Mouse (Mus musculus) liver, embryonic 14.5 days (tissue): Measurements from ENCODE around the gene Tmem229a. TPM values are rescaled to one million over a fixed set of nuclear protein-coding genes. Genes with fewer than 3 reads are reported as not detected.

ENCODE experiments used
- ATAC-seq: fragments of 200-750 bp; cut with Nextera tagmentation; 2 replicates; pipeline ENCODE4 v1.8.0; 2017; ENCODE audit warnings: moderate number of reproducible peaks, mild to moderate bottlenecking, moderate library complexity; ENCODE audit not compliant: insufficient read depth
- DNase-seq, 3 experiments: peaks; one replicate each; pipeline ENCODE4 v3.0.0-alpha.2; 2012 to 2013; ENCODE audit warnings: low read depth in 3 of 3, low spot score in 3 of 3
- H3K27ac ChIP-seq: fragments of 300-500 bp; sonication (generic); 2 replicates; pipeline ENCODE4 v1.5.1; 2014; ENCODE audit warnings: moderate library complexity, mild to moderate bottlenecking, control low read depth, inconsistent platforms
- H3K27me3 ChIP-seq: fragments of 300-500 bp; sonication (generic); 2 replicates; pipeline ENCODE4 v1.6.1; 2014; ENCODE audit warnings: mild to moderate bottlenecking, low read length, moderate library complexity; ENCODE audit not compliant: control insufficient read depth, insufficient read depth
- H3K36me3 ChIP-seq: fragments of 300-500 bp; sonication (generic); replicated peaks from 2 replicates; pipeline ENCODE4 v1.6.1; 2014; ENCODE audit warnings: low read depth; ENCODE audit not compliant: control insufficient read depth, insufficient read depth
- H3K4me1 ChIP-seq, 2 experiments: fragments of 200-500 bp in 1 of 2; fragments of 300-500 bp in 1 of 2; sonication (generic) in 1 of 2; replicated peaks; 2 replicates each; pipeline ENCODE4 v1.6.1; 2012 to 2014; ENCODE audit warnings: antibody characterized with exemption in 1 of 2, inconsistent platforms in 1 of 2, low read length in 1 of 2; ENCODE audit not compliant: control insufficient read depth in 2 of 2, insufficient read depth in 2 of 2
- H3K4me2 ChIP-seq: fragments of 300-500 bp; sonication (generic); 2 replicates; pipeline ENCODE4 v1.6.1; 2014; ENCODE audit warnings: low read depth, mild to moderate bottlenecking, control low read depth, moderate library complexity
- H3K4me3 ChIP-seq, 2 experiments: fragments of 200-500 bp in 1 of 2; fragments of 300-500 bp in 1 of 2; sonication (generic) in 1 of 2; 2 replicates each; pipeline ENCODE4 v1.5.1; 2012 to 2014; ENCODE audit warnings: low read depth in 2 of 2, low read length in 2 of 2, mild to moderate bottlenecking in 2 of 2, control low read depth in 1 of 2, inconsistent platforms in 1 of 2, moderate library complexity in 1 of 2; ENCODE audit not compliant: insufficient read depth in 1 of 2
- H3K9ac ChIP-seq: fragments of 300-500 bp; sonication (generic); replicated peaks from 2 replicates; pipeline ENCODE4 v1.6.1; 2014; ENCODE audit warnings: mild to moderate bottlenecking, control low read depth, moderate library complexity
- H3K9me3 ChIP-seq: fragments of 300-500 bp; sonication (generic); 2 replicates; pipeline ENCODE4 v1.6.1; 2016; ENCODE audit warnings: low read length, mixed read lengths; ENCODE audit not compliant: control insufficient read depth
- CTCF ChIP-seq: IDR thresholded peaks from 2 replicates; pipeline ENCODE4 v1.5.1; 2016; ENCODE audit warnings: antibody characterized with exemption, low read depth, control low read depth
- EP300 ChIP-seq: IDR thresholded peaks from 2 replicates; pipeline ENCODE4 v1.6.1; 2016; ENCODE audit warnings: antibody characterized with exemption, low read depth
- WGBS: fragments of 180-500 bp; shearing (Covaris S2); extraction: QIAGEN DNeasy Blood & Tissue Kit; methylation state at CpG from one replicate; pipeline ENCODE4 v1.1.7; 2014; ENCODE audit not compliant: insufficient replicate concordance; 5-methylcytosine and 5-hydroxymethylcytosine counted together
- polyA plus RNA-seq, 2 experiments: library from polyadenylated mRNA; depleted of rRNA in 1 of 2; stranded (reverse) in 1 of 2; unstranded in 1 of 2; fragments of >200 nt; fragmentation: Nextera tagmentation in 1 of 2; extraction: Ambion mirVana in 1 of 2; gene quantifications; 2 replicates each; pipeline versions ENCODE4 v1.2.1 to v1.2.3; 2012 to 2014

Gene Tmem229a
- polyA plus RNA-seq, 2 experiments: 0.10 TPM

DNA sequence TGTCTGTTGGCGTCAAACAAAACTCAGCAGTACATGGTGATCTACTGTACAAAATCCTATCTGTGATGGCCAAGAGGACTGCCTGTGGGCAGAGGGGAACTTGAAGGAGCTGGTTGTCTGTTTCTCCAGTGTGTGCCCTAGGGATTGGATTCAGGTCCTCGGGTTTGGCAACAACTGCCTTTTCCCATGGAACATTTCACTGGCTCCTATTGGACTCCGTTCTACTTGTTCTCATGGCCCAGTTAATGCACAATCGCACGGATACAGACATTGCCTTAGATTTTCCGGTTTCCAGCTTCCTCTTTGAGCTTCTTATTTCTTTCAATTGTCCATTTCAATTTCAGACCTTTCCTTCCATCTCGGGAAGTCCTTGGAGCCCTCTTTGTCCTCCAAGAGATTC, 11.6 kb upstream of the Tmem229a start:
- H3K9me3 ChIP-seq: no peaks in the 10 kb centered on the region
- H3K4me1 ChIP-seq: no peaks in the 10 kb centered on the region
- no peaks in the 10 kb centered on the region for H3K36me3 ChIP-seq
- no peak overlapping the region for H3K9ac ChIP-seq
- no peak overlapping the region for H3K4me3 ChIP-seq
- H3K27me3 ChIP-seq: no peaks in the 10 kb centered on the region
- no peak overlapping the region for H3K4me2 ChIP-seq
- no peak for DNase-seq
- WGBS: 60% methylated on average over 7 of the region's 7 CpGs
- ATAC-seq: no peak
- TF ChIP-seq CTCF (no peak), EP300 (no peak)
- H3K27ac ChIP-seq: no peak overlapping the region

DNA sequence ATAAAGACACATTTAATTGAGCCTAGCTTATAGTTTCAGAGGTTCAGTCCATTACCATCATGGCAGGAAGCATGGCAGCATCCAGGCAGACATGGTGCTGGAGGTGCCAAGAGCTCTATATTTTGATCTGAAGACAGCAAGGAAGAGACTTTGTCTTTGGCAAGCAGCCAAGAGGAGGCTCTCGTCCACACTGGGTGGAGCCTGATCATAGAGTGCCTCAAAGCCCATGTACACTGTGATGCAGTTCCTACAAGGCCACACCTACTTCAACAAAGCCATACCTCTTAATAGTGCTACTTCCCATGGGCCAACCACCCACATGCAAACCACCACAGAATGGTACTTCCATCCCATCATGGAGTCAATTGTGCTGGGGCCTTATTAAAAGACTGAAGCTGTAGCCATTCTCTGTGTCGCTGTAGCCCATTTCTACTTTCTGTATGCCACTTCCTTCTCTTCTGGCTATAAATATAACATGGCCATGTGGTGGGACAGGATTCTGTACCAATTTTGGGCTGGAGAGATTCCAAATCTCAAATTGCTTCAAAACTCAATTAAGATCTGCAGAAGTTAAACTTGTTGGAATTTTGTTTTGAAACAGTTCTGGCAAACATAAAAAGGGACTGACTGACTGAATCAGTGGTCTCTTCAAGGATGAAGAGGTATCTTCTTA, 10.0 kb upstream of the Tmem229a start:
- Histone ChIP-seq H3K27me3 (no peaks in the 10 kb centered on the region), H3K36me3 (no peaks in the 10 kb centered on the region), H3K4me2 (no peak overlapping the region), H3K4me1 (no peaks in the 10 kb centered on the region), H3K4me3 (no peak overlapping the region), H3K9me3 (no peaks in the 10 kb centered on the region), H3K9ac (no peak overlapping the region), H3K27ac (no peak overlapping the region)
- DNase-seq: no peak
- ATAC-seq: no peak
- TF ChIP-seq CTCF (no peak), EP300 (no peak)
- WGBS: 52% methylated on average over 2 of the region's 2 CpGs

GRCm38 (mm10) chr6:24963754-24964153, 7.7 kb upstream of the Tmem229a start:
- DNase-seq (no peak), ATAC-seq (no peak)
- TF ChIP-seq CTCF: no peak
- no peak for TF ChIP-seq EP300
- Histone ChIP-seq H3K27me3 (no peaks in the 10 kb centered on the region), H3K9me3 (no peaks in the 10 kb centered on the region), H3K4me2 (no peak overlapping the region), H3K4me3 (no peak overlapping the region), H3K36me3 (no peaks in the 10 kb centered on the region), H3K4me1 (no peaks in the 10 kb centered on the region), H3K27ac (no peak overlapping the region), H3K9ac (no peak overlapping the region)
- WGBS: 53% methylated on average over 5 of the region's 5 CpGs

DNA sequence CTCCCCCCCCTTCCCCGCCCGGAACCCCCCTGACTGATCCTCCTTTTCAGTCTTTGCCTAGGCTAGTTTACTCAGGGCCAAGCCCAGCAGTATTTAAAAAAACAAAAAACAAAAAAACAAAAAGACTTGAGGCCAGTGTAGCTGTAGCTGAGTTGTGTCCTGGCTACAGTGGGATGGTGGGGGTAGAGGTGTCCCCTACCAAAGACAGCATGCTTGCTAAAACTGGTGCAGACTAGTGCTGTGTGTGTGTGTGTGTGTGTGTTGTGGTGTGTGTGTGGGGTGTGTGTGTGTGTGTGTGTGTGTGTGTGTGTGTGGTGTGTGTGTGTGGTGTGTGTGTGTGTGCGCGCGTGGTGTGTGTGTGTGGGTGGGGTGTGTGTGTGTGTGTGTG, 483 bp upstream of the Tmem229a start:
- no peak overlapping the region for H3K4me2 ChIP-seq
- peaks cover 25% of the 10 kb centered on the region for H3K27me3 ChIP-seq
- H3K4me1 ChIP-seq: no peaks in the 10 kb centered on the region
- 32% methylated on average over 5 of the region's 5 CpGs for WGBS
- ATAC-seq: no peak
- H3K4me3 ChIP-seq: no peak overlapping the region
- no peak overlapping the region for H3K27ac ChIP-seq
- H3K9me3 ChIP-seq: no peaks in the 10 kb centered on the region
- no peak for TF ChIP-seq CTCF
- no peaks in the 10 kb centered on the region for H3K36me3 ChIP-seq
- DNase-seq: no peak
- no peak overlapping the region for H3K9ac ChIP-seq

- peak overlapping the region; percentile 10 to 25 for H3K4me3 ChIP-seq
These were observed 759 bp downstream of the Tmem229a start for GRCm38 (mm10) chr6:24955131-24955945.

More at GRCm38 (mm10) chr6:24955131-24955945, 759 bp downstream of the Tmem229a start:
- H3K9me3 ChIP-seq: no peaks in the 10 kb centered on the region
- TF ChIP-seq EP300: no peak
- TF ChIP-seq CTCF: no peak
- no peak overlapping the region for H3K9ac ChIP-seq
- H3K36me3 ChIP-seq: no peaks in the 10 kb centered on the region
- under 1% methylated on average over 80 of the region's 91 CpGs for WGBS
- no peak for DNase-seq
- ATAC-seq: 0 out of 2 replicates have a peak, but pooled peaks have one; percentile 8
- peak overlapping the region; percentile 52 for H3K4me2 ChIP-seq
- H3K4me1 ChIP-seq: no peaks in the 10 kb centered on the region
- H3K27me3 ChIP-seq: peaks cover 25% of the 10 kb centered on the region
- no peak overlapping the region for H3K27ac ChIP-seq
